Mouse (Mus musculus) cortical plate, adult 2 months (tissue): ENCODE data around the gene Tmub2. TPM values are rescaled to one million over a fixed set of nuclear protein-coding genes. Genes with fewer than 3 reads are reported as not detected.
A peak's percentile ranks its signal among the peaks of the same experiment; 100 is the strongest.
"Not testable (repeated sequence)": the region's sequence is repeated elsewhere in the genome, so short reads cannot be mapped to it uniquely, and the experiment has no call there.

Experiments
- H3K27ac ChIP-seq: fragments of 200-500 bp; 2 replicates; pipeline ENCODE4 v1.5.1; 2012; ENCODE audit warnings: low read length, control low read depth, inconsistent platforms; ENCODE audit not compliant: insufficient read depth
- H3K4me1 ChIP-seq: fragments of 200-500 bp; 2 replicates; pipeline ENCODE4 v1.6.1; 2011; ENCODE audit warnings: low read length; ENCODE audit not compliant: control insufficient read depth, insufficient read depth
- H3K4me3 ChIP-seq: fragments of 200-500 bp; 2 replicates; pipeline ENCODE4 v1.5.1; 2011; ENCODE audit warnings: mild to moderate bottlenecking, low read length, control low read depth; ENCODE audit not compliant: insufficient read depth
- CTCF ChIP-seq: fragments of 200-500 bp; IDR thresholded peaks from 2 replicates; pipeline ENCODE4 v1.5.1; 2011; ENCODE audit warnings: mild to moderate bottlenecking, control low read depth, low read length; ENCODE audit not compliant: insufficient read depth; ENCODE audit errors: extremely low read depth
- POLR2A ChIP-seq: fragments of 200-500 bp; IDR thresholded peaks from 2 replicates; pipeline ENCODE4 v1.6.1; 2011; ENCODE audit warnings: mild to moderate bottlenecking, low read length, control low read depth; ENCODE audit not compliant: insufficient read depth; ENCODE audit errors: extremely low read depth
- polyA plus RNA-seq: library from polyadenylated mRNA; depleted of rRNA; stranded (reverse); fragments of >200 nt; gene quantifications from 2 replicates; pipeline ENCODE4 v1.2.3, GENCODE M21; 2012

Tmub2 gene
- polyA plus RNA-seq, 1 experiment: 95.3 TPM

DNA sequence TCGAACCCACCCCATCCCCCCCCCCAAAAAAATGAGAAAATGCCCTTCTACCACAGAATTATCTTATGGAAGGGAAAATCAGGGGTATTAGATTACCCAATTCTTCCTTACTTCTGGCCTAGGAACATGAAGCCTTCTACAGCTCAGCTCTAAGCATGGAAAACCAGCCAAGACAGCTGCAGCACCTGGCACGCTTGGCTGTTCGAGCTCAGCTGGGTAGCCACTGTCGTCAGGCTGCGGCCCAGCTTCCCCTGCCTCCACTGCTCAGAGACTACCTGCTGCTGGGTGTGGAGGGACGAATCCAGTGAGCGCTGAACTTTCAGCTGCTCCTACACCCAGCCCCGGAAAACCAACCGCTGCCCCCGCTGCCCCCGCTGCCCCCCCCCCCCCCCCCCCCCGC lies 7.0 kb upstream of the Tmub2 start:
- Histone ChIP-seq H3K27ac (no peak overlapping the region), H3K4me3 (no peak overlapping the region), H3K4me1 (peaks cover 3% of the 10 kb centered on the region; the same call in 1 of the 2 replicates)
- TF ChIP-seq POLR2A (no peak), CTCF (no peak)

DNA sequence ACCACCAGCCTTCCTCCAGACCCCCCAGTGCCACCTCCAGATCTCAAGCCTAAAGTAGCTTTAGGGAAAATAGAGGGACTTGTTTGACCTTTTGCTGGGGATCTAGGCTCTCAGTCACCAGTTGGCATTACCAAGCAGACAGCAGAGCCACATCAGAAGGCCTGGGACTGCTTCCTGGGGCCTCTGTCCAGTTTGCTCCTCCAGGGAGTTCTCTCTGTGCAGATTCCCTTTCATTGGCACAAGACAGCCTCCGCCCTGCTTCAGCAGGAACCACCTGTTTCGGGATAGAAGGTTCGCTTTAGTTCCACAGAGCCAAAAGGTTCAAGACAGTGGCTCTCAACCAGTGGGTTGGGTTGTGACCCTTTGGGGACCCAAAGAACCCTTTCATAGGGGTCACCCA lies 5.1 kb upstream of the Tmub2 start:
- peaks cover 3% of the 10 kb centered on the region; the same call in 1 of the 2 replicates for H3K4me1 ChIP-seq

DNA sequence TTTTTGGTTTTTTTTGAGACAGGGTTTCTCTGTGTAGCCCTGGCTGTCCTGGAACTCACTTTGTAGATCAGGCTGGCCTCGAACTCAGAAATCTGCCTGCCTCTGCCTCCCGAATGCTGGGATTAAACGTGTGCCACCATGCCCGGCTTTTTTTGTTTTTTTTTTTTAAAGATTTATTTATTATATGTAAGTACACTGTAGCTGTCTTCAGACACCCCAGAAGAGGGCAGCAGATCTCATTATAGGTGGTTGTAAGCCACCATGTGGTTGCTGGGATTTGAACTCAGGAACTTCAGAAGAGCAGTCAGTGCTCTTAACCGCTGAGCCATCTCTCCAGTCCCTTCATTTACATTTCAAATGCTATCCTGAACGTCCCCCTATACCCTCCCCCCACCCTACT lies 4.5 kb upstream of the Tmub2 start:
- H3K4me3 ChIP-seq, H3K4me1 ChIP-seq, H3K27ac ChIP-seq: not testable (repeated sequence)

More for the DNA sequence above, 5.1 kb upstream of the Tmub2 start:
- no peak overlapping the region for H3K27ac ChIP-seq
- TF ChIP-seq CTCF: no peak
- no peak for TF ChIP-seq POLR2A
- H3K4me3 ChIP-seq: no peak overlapping the region

DNA sequence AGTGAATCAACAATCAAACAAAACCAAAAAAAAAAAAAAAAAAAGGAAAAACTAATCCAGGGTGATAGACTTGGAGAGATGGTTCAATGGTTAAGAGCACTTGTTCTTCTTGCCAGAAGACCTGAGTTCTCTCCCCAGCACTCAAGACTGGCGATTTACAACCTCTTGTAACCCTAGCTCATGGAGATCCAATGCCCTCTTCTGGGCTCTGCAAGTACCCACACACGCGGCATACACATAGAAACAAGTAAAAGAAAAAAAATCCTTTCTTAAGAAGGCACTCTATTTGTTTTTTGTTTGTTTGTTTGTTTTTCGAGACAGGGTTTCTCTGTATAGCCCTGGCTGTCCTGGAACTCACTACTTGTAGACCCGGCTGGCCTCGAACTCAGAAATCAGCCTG lies 809 bp upstream of the Tmub2 start:
- TF ChIP-seq CTCF (no peak), POLR2A (no peak)
- H3K4me3 ChIP-seq: no peak overlapping the region; the same call in 1 of the 2 replicates
- H3K27ac ChIP-seq: no peak overlapping the region
- H3K4me1 ChIP-seq: no peaks in the 10 kb centered on the region

DNA sequence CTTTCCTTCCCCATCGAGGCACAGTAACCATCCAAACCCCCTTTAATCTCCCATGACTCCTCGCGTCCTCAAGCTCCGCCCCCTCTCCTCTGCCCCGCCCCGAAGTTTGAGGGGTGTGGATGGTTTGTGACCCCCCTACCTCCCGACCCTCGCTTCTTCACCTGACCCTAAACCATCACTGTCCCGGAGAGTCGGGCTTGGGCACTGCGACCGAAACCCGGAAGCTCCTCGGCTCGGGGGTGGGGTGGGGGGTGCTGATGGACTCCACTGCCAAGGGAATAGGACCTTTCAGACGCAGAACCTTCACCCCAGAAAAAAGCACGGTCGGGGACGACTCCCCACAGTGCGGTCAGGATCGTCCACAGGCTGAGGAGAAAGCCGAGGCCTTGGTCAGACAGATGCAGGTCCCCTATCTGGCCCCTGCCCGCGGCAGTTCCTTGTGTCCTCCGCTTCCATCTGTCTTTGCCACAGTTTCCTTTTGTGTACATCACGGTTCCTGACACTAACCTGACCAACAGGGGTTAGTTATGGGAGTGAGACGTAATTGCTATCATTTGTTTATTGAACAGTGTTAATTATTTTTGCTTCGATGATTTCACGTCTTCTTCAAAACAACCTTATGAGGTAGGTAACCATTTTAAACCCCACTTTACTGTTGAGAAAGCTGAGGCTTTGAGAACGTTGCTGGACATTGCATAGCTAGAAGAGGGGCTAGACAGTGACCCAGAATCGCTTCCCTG lies 534 bp downstream of the Tmub2 start:
- H3K4me3 ChIP-seq: peak overlapping the region; percentile 70
- TF ChIP-seq CTCF: no peak
- TF ChIP-seq POLR2A: no peak
- H3K4me1 ChIP-seq: no peaks in the 10 kb centered on the region
- peak overlapping the region; percentile 34; the same call in 1 of the 2 replicates for H3K27ac ChIP-seq

DNA sequence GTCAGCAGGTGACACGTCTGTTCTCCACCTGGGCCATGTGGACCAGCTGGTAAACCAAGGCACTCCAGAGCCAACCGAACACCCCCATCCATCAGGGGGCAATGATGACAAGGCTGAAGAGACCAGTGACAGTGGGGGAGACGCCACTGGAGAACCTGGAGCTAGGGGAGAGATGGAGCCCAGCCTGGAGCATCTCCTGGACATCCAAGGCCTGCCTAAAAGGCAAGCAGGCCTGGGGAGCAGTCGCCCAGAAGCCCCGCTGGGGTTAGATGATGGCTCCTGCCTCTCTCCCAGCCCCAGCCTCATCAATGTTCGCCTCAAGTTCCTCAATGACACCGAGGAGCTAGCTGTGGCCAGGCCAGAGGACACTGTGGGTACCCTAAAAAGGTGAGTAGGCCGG lies 2.8 kb downstream of the Tmub2 start:
- TF ChIP-seq POLR2A: no peak
- TF ChIP-seq CTCF: no peak
- Histone ChIP-seq H3K4me1 (no peaks in the 10 kb centered on the region), H3K27ac (no peak overlapping the region), H3K4me3 (no peak overlapping the region)

DNA sequence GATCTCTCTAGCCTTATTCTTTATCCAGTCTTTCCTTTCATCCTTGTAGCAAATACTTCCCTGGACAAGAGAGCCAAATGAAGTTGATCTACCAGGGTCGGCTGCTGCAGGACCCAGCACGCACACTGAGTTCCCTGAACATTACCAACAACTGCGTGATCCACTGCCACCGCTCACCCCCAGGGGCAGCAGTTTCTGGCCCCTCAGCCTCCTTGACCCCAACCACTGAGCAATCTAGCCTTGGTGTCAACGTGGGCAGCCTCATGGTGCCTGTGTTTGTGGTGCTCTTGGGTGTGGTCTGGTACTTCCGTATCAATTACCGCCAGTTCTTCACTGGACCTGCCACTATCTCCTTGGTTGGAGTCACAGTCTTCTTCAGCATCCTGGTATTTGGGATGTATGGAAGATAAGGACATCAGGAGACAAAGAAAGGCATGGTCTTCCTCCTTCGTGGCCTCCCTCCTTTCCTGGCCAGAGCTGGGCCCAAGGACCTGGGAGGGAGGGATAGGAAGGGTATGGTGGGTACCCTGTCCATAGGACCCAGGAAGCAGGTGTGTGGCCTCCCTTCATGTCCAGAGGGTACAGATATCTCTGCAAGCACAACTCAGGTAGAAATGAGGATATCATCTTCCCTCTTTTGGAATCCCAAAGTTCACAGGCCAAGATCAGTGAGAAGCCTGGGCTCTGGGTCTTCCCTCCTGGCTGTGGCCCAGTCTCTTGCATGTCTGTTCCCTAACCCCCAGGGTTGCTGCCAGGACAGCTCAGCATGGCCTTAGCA lies 3.5 kb downstream of the Tmub2 start:
- Histone ChIP-seq H3K4me1 (no peaks in the 10 kb centered on the region), H3K27ac (no peak overlapping the region), H3K4me3 (no peak overlapping the region)
- TF ChIP-seq CTCF (no peak), POLR2A (no peak)

DNA sequence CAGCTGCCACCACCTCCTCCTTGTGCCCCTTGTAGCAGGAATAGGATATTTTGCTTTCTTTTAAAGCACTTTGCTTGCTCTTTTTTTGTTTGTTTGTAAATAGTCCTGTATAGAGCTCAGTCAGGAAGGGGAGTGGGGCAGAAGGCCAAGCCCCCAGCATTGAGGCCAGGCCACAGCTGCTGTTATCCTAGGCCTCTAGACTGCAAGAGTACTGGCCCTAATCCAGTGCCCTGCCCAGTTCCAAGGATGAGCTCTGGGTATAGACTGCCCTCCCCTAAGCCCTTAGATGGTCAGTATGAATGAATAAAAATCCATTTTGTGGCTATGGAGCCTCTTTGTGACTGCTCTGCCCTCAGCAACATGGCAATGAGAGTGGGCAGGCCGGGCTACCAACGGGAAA lies 4.2 kb downstream of the Tmub2 start:
- Histone ChIP-seq H3K27ac (no peak overlapping the region), H3K4me1 (no peaks in the 10 kb centered on the region), H3K4me3 (no peak overlapping the region)
- TF ChIP-seq POLR2A (no peak), CTCF (no peak)

DNA sequence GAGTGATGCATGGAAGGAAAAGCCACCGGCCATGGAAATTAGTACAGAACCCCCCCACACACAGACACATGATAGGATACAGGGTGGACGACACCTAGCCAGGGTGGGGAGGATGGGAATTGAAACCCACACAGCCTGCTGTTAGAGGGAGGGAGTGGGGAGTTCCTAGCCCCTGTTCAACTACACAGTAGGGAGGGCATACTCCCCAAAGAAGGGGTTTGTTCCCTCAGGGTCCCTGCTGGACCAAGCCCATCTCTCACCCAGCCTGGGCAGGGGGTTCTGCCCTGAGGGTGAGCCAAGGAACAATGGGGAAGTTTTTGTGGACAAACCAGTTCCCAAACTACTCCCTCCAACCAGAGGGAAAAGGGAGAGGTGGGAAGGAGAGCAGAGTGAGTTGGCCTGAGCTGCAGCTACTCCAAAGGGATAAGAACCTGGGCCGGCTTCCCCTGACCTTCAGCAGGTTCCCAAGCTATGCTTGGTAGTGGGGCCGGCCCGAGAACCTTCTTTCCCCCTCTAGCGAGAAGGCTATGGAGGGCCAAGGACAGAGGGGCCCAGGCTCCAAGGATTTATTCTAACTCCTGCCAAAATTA lies 4.9 kb downstream of the Tmub2 start:
- no peak overlapping the region for H3K4me3 ChIP-seq
- H3K4me1 ChIP-seq: no peaks in the 10 kb centered on the region
- TF ChIP-seq POLR2A (no peak), CTCF (no peak)
- H3K27ac ChIP-seq: no peak overlapping the region

DNA sequence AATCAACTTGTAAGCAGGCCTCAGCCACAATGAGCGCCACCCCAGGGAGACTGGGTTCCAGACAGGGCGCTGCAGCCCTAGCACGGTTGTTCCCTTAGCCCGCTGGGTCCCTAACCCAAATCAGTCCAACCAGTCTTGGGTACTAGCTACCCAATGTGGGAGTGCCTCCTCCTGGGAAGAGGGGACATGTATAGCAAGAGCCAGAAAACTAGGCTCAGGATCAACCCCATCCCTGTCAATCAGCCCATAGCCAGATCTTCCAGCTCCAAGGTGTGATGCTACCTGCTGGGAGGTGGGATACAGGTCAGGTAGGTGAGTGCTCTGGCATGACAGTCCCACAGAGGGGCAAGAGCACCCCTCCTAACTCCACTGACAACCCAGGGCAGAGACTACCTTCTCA lies 5.4 kb downstream of the Tmub2 start:
- Histone ChIP-seq H3K4me1 (no peaks in the 10 kb centered on the region), H3K4me3 (no peak overlapping the region), H3K27ac (no peak overlapping the region)
- TF ChIP-seq POLR2A (no peak), CTCF (no peak)
